Mouse (Mus musculus): ENCODE measurements around the gene Ldb3. TPM values are rescaled to one million over a fixed set of nuclear protein-coding genes. Genes with fewer than 3 reads are reported as not detected.

The Ldb3 gene
- total and polyA plus RNA-seq, 2 experiments from 2014 or later = 0.90 to 2.0 TPM

- Histone ChIP-seq H3K27ac (ENCODE audit: low read depth, low read length) (no peak overlapping the region), H3K4me1 (ENCODE audit: insufficient read depth) (no peaks in the 10 kb centered on the region), H3K4me3 (ENCODE audit: low read depth, low read length) (no peak overlapping the region), H3K36me3 (ENCODE audit: insufficient read depth) (no peaks in the 10 kb centered on the region), H3K27me3 (ENCODE audit: insufficient read depth, low read length) (peaks cover 17% of the 10 kb centered on the region), H3K9me3 (ENCODE audit: low read length) (no peaks in the 10 kb centered on the region), H3K9ac (no peak overlapping the region), H3K4me2 (ENCODE audit: low read depth) (no peak overlapping the region)
- ATAC-seq = no peak
- TF ChIP-seq CTCF (IDR thresholded peaks at IDR 0.05; ENCODE audit: low read depth) = peak; percentile 50
- DNase-seq = peak; percentile 35
- WGBS = 40% methylated on average over 4 of the region's 4 CpGs
Observed at GRCm38 (mm10) chr14:34612222-34612621, 23.7 kb upstream of the Ldb3 start.

- TF ChIP-seq CTCF (IDR thresholded peaks at IDR 0.05; ENCODE audit: low read depth) = no peak
- Histone ChIP-seq H3K27me3 (ENCODE audit: insufficient read depth, low read length) (peaks cover 17% of the 10 kb centered on the region), H3K4me3 (ENCODE audit: low read depth, low read length) (no peak overlapping the region), H3K9me3 (ENCODE audit: low read length) (no peaks in the 10 kb centered on the region), H3K27ac (ENCODE audit: low read depth, low read length) (no peak overlapping the region), H3K9ac (no peak overlapping the region), H3K36me3 (ENCODE audit: insufficient read depth) (no peaks in the 10 kb centered on the region), H3K4me2 (ENCODE audit: low read depth) (no peak overlapping the region), H3K4me1 (ENCODE audit: insufficient read depth) (no peaks in the 10 kb centered on the region)
- no peak for ATAC-seq
- no peak for DNase-seq
- WGBS = 81% methylated on average over 4 of the region's 4 CpGs
Observed at GRCm38 (mm10) chr14:34611591-34611990, 23.1 kb upstream of the Ldb3 start.

- no peaks in the 10 kb centered on the region for H3K27me3 ChIP-seq (ENCODE audit: insufficient read depth, low read length)
- H3K27ac ChIP-seq (ENCODE audit: low read depth, low read length) = no peak overlapping the region
- TF ChIP-seq CTCF (IDR thresholded peaks at IDR 0.05; ENCODE audit: low read depth) = no peak
- no peaks in the 10 kb centered on the region for H3K4me1 ChIP-seq (ENCODE audit: insufficient read depth)
- H3K9ac ChIP-seq = no peak overlapping the region
- ATAC-seq (no peak), DNase-seq (no peak)
- H3K4me2 ChIP-seq (ENCODE audit: low read depth) = no peak overlapping the region
- no peaks in the 10 kb centered on the region for H3K9me3 ChIP-seq (ENCODE audit: low read length)
- H3K36me3 ChIP-seq (ENCODE audit: insufficient read depth) = no peaks in the 10 kb centered on the region
- WGBS = 93% methylated on average over 7 of the region's 7 CpGs
- no peak overlapping the region for H3K4me3 ChIP-seq (ENCODE audit: low read depth, low read length)
Observed at GRCm38 (mm10) chr14:34601910-34602309, 13.4 kb upstream of the Ldb3 start.

GRCm38 (mm10) chr14:34599941-34600340 is 11.5 kb upstream of the Ldb3 start, which contains the start of gene Opn4:
Gene Opn4 (minus strand): TSS chr14:34600142.
- Histone ChIP-seq H3K4me2 (ENCODE audit: low read depth) (no peak within 1 kb of the TSS), H3K9ac (no peak within 1 kb of the TSS), H3K27me3 (ENCODE audit: insufficient read depth, low read length) (no peaks in the 10 kb centered on the region), H3K27ac (ENCODE audit: low read depth, low read length) (no peak within 1 kb of the TSS), H3K9me3 (ENCODE audit: low read length) (no peaks in the 10 kb centered on the region), H3K36me3 (ENCODE audit: insufficient read depth) (no peaks in the 10 kb centered on the region), H3K4me1 (ENCODE audit: insufficient read depth) (no peaks in the 10 kb centered on the region), H3K4me3 (ENCODE audit: low read depth, low read length) (no peak within 1 kb of the TSS)
- ATAC-seq = no peak
- no peak for TF ChIP-seq CTCF (IDR thresholded peaks at IDR 0.05; ENCODE audit: low read depth)
- WGBS = 64% methylated on average over 8 of the region's 8 CpGs
- no peak for DNase-seq

GRCm38 (mm10) chr14:34595596-34596255 is 7.2 kb upstream of the Ldb3 start:
- 88% methylated on average over 17 of the region's 17 CpGs for WGBS
- Histone ChIP-seq H3K27ac (ENCODE audit: low read depth, low read length) (no peak overlapping the region), H3K4me2 (ENCODE audit: low read depth) (no peak overlapping the region), H3K4me1 (ENCODE audit: insufficient read depth) (no peaks in the 10 kb centered on the region), H3K4me3 (ENCODE audit: low read depth, low read length) (no peak overlapping the region), H3K9me3 (ENCODE audit: low read length) (no peaks in the 10 kb centered on the region), H3K9ac (no peak overlapping the region), H3K27me3 (ENCODE audit: insufficient read depth, low read length) (no peaks in the 10 kb centered on the region), H3K36me3 (ENCODE audit: insufficient read depth) (no peaks in the 10 kb centered on the region)
- ATAC-seq (no peak), DNase-seq (no peak)
- peak; percentile 34 for TF ChIP-seq CTCF (IDR thresholded peaks at IDR 0.05; ENCODE audit: low read depth)

GRCm38 (mm10) chr14:34591741-34592535 is 3.5 kb upstream of the Ldb3 start:
- Histone ChIP-seq H3K27me3 (ENCODE audit: insufficient read depth, low read length) (no peaks in the 10 kb centered on the region), H3K9ac (no peak overlapping the region), H3K9me3 (ENCODE audit: low read length) (no peaks in the 10 kb centered on the region), H3K27ac (ENCODE audit: low read depth, low read length) (no peak overlapping the region), H3K4me3 (ENCODE audit: low read depth, low read length) (no peak overlapping the region), H3K4me1 (ENCODE audit: insufficient read depth) (no peaks in the 10 kb centered on the region), H3K36me3 (ENCODE audit: insufficient read depth) (no peaks in the 10 kb centered on the region), H3K4me2 (ENCODE audit: low read depth) (no peak overlapping the region)
- 74% methylated on average over 15 of the region's 15 CpGs for WGBS
- no peak for TF ChIP-seq CTCF (IDR thresholded peaks at IDR 0.05; ENCODE audit: low read depth)
- DNase-seq = no peak
- ATAC-seq = peak; percentile 30; the same call in 1 of the 2 replicates
